In the genomic region with DNA sequence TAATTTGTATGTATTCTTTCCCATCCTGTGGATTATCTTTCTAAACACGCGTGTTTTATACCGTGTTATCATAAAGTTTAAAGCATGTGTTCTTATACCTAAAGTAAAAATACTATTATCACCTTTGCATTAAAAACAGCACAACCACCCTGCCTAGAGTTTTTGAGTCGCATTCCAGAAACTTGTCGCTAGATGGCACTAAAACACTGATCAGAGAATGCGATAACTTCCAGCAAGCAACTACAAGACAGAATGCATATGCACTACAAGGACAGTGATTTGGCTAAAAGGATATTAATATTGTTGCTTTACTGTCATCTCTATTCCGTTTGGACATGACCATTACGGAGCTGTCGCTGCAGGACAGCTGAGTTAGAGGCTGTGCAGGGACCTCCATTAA, we compare ENCODE assay signal across 12 mouse cellular contexts. TPM values are rescaled to one million over a fixed set of nuclear protein-coding genes. Genes with fewer than 3 reads are reported as not detected.
DNase-seq lines count a peak whose midpoint lies in the region; ATAC-seq and TF ChIP-seq lines count a peak whose summit lies in the region.
"Had no signal": no experiment of that assay in that cellular context is flagged by ENCODE, and none has a peak within 500 bp of the region (broad histone marks: within the 10 kb centered on the region; RNA-seq: fewer than 3 reads in every experiment).

No protein-coding gene starts in this region.

- H3K9me3 ChIP-seq in lung, embryonic 14.5 days (ENCODE audit: low read depth, low read length), result no peaks in the 10 kb centered on the region
- H3K9me3 ChIP-seq in midbrain, postnatal 0 days (ENCODE audit: low read length), result peaks cover 12% of the 10 kb centered on the region; the same call in 1 of the 2 replicates
- H3K9me3 ChIP-seq: embryonic facial prominence, embryonic 13.5 days; G1E; liver, embryonic 13.5 days had no signal

- intact Hi-C loops in gastrocnemius, postnatal 14 days (cut with DNase I; ENCODE audit: low total_unique reads), result no loop called here

- no peaks in the 10 kb centered on the region for H3K4me1 ChIP-seq in cerebellum, adult 2 months (ENCODE audit: control insufficient read depth, insufficient read depth, low read length)
- no peaks in the 10 kb centered on the region for H3K4me1 ChIP-seq in lung, embryonic 14.5 days (ENCODE audit: insufficient read depth)
- no peaks in the 10 kb centered on the region for H3K4me1 ChIP-seq in midbrain, postnatal 0 days (ENCODE audit: insufficient read depth, low read length)
- H3K4me1 ChIP-seq: embryonic facial prominence, embryonic 13.5 days; liver, embryonic 13.5 days had no signal

- no peak overlapping the region for H3K27ac ChIP-seq in cerebellum, adult 2 months (ENCODE audit: insufficient read depth, low read length)
- no peak overlapping the region for H3K27ac ChIP-seq in lung, embryonic 14.5 days (ENCODE audit: low read depth)
- no peak overlapping the region for H3K27ac ChIP-seq in midbrain, postnatal 0 days (ENCODE audit: low read depth, low read length)
- H3K27ac ChIP-seq: embryonic facial prominence, embryonic 13.5 days; liver, embryonic 13.5 days had no signal

- H3K9ac ChIP-seq in lung, embryonic 14.5 days, result no peak overlapping the region
- H3K9ac ChIP-seq in midbrain, postnatal 0 days (replicated peaks; ENCODE audit: low read length, poor library complexity, severe bottlenecking), result no peak overlapping the region
- H3K9ac ChIP-seq: embryonic facial prominence, embryonic 13.5 days; liver, embryonic 13.5 days had no signal

- ATAC-seq in lung, embryonic 14.5 days (ENCODE audit: insufficient read depth), result no peak
- ATAC-seq in midbrain, postnatal 0 days (ENCODE audit: low FRiP score), result no peak

- TF ChIP-seq POLR2A in cerebellum, adult 2 months (IDR thresholded peaks at IDR 0.05; ENCODE audit: borderline replicate concordance, insufficient read depth, low read length), result no peak

- TF ChIP-seq CTCF in cerebellum, adult 2 months (IDR thresholded peaks at IDR 0.05; ENCODE audit: borderline replicate concordance, insufficient read depth, low read depth, low read length), result no peak
- TF ChIP-seq CTCF in lung, embryonic 14.5 days (IDR thresholded peaks at IDR 0.05; ENCODE audit: low read depth), result peak; percentile 27; the same call in 1 of the 2 replicates
- peak; percentile 60 for TF ChIP-seq CTCF in midbrain, postnatal 0 days (IDR thresholded peaks at IDR 0.05)

- WGBS in cerebellum, adult 2 months, result 14% methylated on average over 9 of the region's 9 CpGs
- 13% methylated on average over 9 of the region's 9 CpGs for WGBS in lung, embryonic 14.5 days
- WGBS in midbrain, postnatal 0 days, result 9% methylated on average over 9 of the region's 9 CpGs

- H3K4me2 ChIP-seq in lung, embryonic 14.5 days, result no peak overlapping the region
- H3K4me2 ChIP-seq in midbrain, postnatal 0 days (ENCODE audit: low read depth, low read length, poor library complexity, severe bottlenecking), result no peak overlapping the region
- H3K4me2 ChIP-seq: embryonic facial prominence, embryonic 13.5 days; liver, embryonic 13.5 days had no signal

- no peaks in the 10 kb centered on the region for H3K36me3 ChIP-seq in lung, embryonic 14.5 days (ENCODE audit: insufficient read depth)
- H3K36me3 ChIP-seq in midbrain, postnatal 0 days (ENCODE audit: insufficient read depth, low read length), result no peaks in the 10 kb centered on the region
- H3K36me3 ChIP-seq: embryonic facial prominence, embryonic 13.5 days; G1E; liver, embryonic 13.5 days had no signal

- H3K27me3 ChIP-seq in cerebellum, adult 2 months (ENCODE audit: control insufficient read depth, insufficient read depth, low read length), result no peaks in the 10 kb centered on the region
- H3K27me3 ChIP-seq in lung, embryonic 14.5 days (ENCODE audit: insufficient read depth, low read length), result no peaks in the 10 kb centered on the region
- H3K27me3 ChIP-seq in midbrain, postnatal 0 days (ENCODE audit: insufficient read depth, low read length), result no peaks in the 10 kb centered on the region
- H3K27me3 ChIP-seq: embryonic facial prominence, embryonic 13.5 days; liver, embryonic 13.5 days had no signal

- H3K4me3 ChIP-seq in cerebellum, adult 2 months (replicated peaks; ENCODE audit: insufficient read depth, low read depth, low read length), result no peak overlapping the region
- H3K4me3 ChIP-seq in lung, embryonic 14.5 days (ENCODE audit: low read depth, low read length), result no peak overlapping the region
- H3K4me3 ChIP-seq in midbrain, postnatal 0 days (ENCODE audit: low read depth, low read length), result no peak overlapping the region
- H3K4me3 ChIP-seq: embryonic facial prominence, embryonic 13.5 days; liver, embryonic 13.5 days had no signal

- peak; percentile 12 to 25 for DNase-seq in cerebellum, adult 18-20 months
- DNase-seq in cerebellum, adult 2 months, result no peak
- peak; percentile 19 for DNase-seq in lung, embryonic 14.5 days
- no peak for DNase-seq in lung, postnatal 10 days
- peak; percentile 3 to 9 for DNase-seq in cerebellum, postnatal 14 days
- DNase-seq in midbrain, postnatal 0 days (ENCODE audit: low spot score), result no peak
- no peak for DNase-seq in natural killer cell, adult 2 months (ENCODE audit: low spot score in 2 of 2)
- DNase-seq in gastrocnemius, postnatal 14 days, result no peak
- DNase-seq: heart, postnatal 14 days; liver, embryonic 13.5 days had no signal

RNA-seq across cellular contexts. Expression of a gene that starts 34.2 kb away (rescaled TPM):
- not detected in 2 replicates for polyA plus RNA-seq in cerebellum, adult 2 months (2012; rRNA removed)
- not detected in 2 replicates for polyA plus RNA-seq in lung, embryonic 14.5 days (2014; fragmentation: Nextera tagmentation; extraction: Ambion mirVana)
- not detected in 2 replicates for total RNA-seq in midbrain, postnatal 0 days (2014; rRNA removed)
- polyA plus RNA-seq in midbrain, postnatal 0 days (2015; fragmentation: Nextera tagmentation; extraction: Ambion mirVana), result not detected in 2 replicates
- total RNA-seq in gastrocnemius, postnatal 14 days (2021), result not detected
- total RNA-seq: heart, postnatal 14 days had no signal
- polyA plus RNA-seq: G1E; liver, embryonic 13.5 days had no signal

RNA-seq across cellular contexts. Expression of a gene that starts 34.6 kb away (rescaled TPM):
- polyA plus RNA-seq in cerebellum, adult 2 months (2012; rRNA removed), result not detected in 2 replicates
- not detected in 2 replicates for polyA plus RNA-seq in lung, embryonic 14.5 days (2014; fragmentation: Nextera tagmentation; extraction: Ambion mirVana)
- total RNA-seq in midbrain, postnatal 0 days (2014; rRNA removed), result not detected in 2 replicates
- not detected in 2 replicates for polyA plus RNA-seq in midbrain, postnatal 0 days (2015; fragmentation: Nextera tagmentation; extraction: Ambion mirVana)
- total RNA-seq in gastrocnemius, postnatal 14 days (2021), result not detected
- total RNA-seq: G1E; heart, postnatal 14 days had no signal
- polyA plus RNA-seq: embryonic facial prominence, embryonic 13.5 days; G1E; liver, embryonic 13.5 days had no signal

Comparison
In these comparisons a context has a peak if more than half of its experiments do, and no peak if none do; other contexts are left out.
1. DNase-seq: peak in cerebellum, adult 18-20 months (2 of 2), lung, embryonic 14.5 days (single experiment) and cerebellum, postnatal 14 days (2 of 2); none in cerebellum, adult 2 months (0 of 2), lung, postnatal 10 days (single experiment), midbrain, postnatal 0 days (single experiment), natural killer cell, adult 2 months (0 of 2) and gastrocnemius, postnatal 14 days (single experiment).